Mouse (Mus musculus) cortical plate, adult 2 months (tissue): ENCODE results near the gene Atp11c.

Source experiments
- CTCF ChIP-seq: fragments of 200-500 bp; IDR thresholded peaks from 2 replicates; pipeline ENCODE4 v1.5.1; 2011; ENCODE audit warnings: mild to moderate bottlenecking, control low read depth, low read length; ENCODE audit not compliant: insufficient read depth; ENCODE audit errors: extremely low read depth
- POLR2A ChIP-seq: fragments of 200-500 bp; IDR thresholded peaks from 2 replicates; pipeline ENCODE4 v1.6.1; 2011; ENCODE audit warnings: mild to moderate bottlenecking, low read length, control low read depth; ENCODE audit not compliant: insufficient read depth; ENCODE audit errors: extremely low read depth

DNA sequence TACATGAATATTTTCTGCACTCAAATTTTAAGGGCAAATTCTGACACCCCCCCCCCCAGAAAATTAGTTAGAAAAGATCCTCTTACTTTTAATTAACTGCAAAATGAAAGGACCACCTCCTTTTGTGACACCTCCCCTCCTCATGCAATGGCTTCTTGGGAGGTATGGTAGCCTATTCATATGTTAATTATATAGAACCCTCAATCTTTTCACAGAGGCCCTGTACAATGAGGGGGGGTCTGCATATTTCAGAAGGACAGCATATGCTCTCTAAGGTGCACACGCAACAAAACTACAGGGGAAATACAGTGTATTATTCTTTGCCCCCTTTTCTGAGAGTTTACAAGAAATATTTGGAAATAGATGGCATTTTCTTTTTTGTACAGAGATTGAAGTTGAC, 94.7 kb downstream of the Atp11c start:
- TF ChIP-seq CTCF (no peak), POLR2A (no peak)
